Mouse (Mus musculus): Measurements from ENCODE around the gene Malrd1. TPM values are rescaled to one million over a fixed set of nuclear protein-coding genes. Genes with fewer than 3 reads are reported as not detected.

The Malrd1 gene
- total RNA-seq (2023), result not detected

DNA sequence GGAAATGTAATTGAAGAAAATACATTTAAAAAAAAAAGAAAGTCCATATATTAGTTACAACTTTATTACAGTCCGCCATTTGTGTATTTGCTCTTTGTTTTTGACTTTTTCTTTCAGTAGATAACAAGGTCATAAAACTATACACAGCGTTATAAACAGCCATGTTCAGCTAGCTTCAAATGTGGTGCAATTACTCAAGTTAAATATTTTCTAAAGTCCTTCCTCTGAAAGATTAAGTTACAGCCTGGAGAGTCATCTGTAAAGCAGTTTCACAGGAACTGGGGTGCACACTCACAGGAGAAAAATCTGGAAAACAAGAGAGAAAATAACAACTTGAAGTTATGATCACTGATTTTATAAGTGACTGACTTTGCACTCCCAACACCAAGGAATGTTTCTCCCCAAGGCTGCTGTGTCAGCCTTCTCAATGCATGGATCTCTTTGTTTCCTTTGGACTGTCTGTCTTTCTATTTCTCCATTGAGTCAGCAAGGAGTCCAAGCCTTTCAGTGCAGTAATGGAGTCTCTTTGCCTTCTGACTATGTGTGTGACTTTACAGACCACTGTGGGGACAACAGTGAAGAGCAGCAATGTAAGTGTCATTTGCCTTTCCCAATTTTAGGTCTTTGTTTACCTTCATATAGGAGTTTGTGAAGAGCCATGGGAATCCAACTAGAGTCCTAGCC lies at the start of gene Malrd1:
TSS of gene Malrd1 (plus strand) at position 239 of the 684 bp plus-strand sequence.

